Mouse (Mus musculus) CH12.LX (cell line): ENCODE results near the gene Usp12. TPM values are rescaled to one million over a fixed set of nuclear protein-coding genes. Genes with fewer than 3 reads are reported as not detected.

ENCODE experiments used
- DNase-seq: peaks from one replicate; pipeline ENCODE4 v3.0.0-alpha.2; 2013; ENCODE audit errors: extremely low read depth
- H3K27ac ChIP-seq: 2 replicates; pipeline ENCODE4 v1.5.1; 2012; ENCODE audit warnings: low read depth, mild to moderate bottlenecking, control low read depth, moderate library complexity; ENCODE audit not compliant: insufficient read depth
- H3K27me3 ChIP-seq: replicated peaks from 2 replicates; pipeline ENCODE3; 2012; ENCODE audit warnings: inconsistent platforms
- H3K36me3 ChIP-seq, 2 experiments: replicated peaks in 1 of 2; 2 replicates each; pipeline versions ENCODE3 to v1.6.1; 2012; ENCODE audit warnings: inconsistent platforms in 1 of 2, low read length in 1 of 2, mild to moderate bottlenecking in 1 of 2, mixed read lengths in 1 of 2, moderate library complexity in 1 of 2; ENCODE audit not compliant: control insufficient read depth in 1 of 2, insufficient read depth in 1 of 2
- H3K4me1 ChIP-seq, 2 experiments: 2 replicates each; pipeline ENCODE4 v1.6.1; 2012; ENCODE audit warnings: inconsistent platforms in 1 of 2, moderate library complexity in 1 of 2; ENCODE audit not compliant: insufficient read depth in 2 of 2, control insufficient read depth in 1 of 2
- H3K4me2 ChIP-seq: 2 replicates; pipeline ENCODE4 v1.6.1; 2012; ENCODE audit warnings: low read depth, mild to moderate bottlenecking, control low read depth; ENCODE audit not compliant: poor library complexity, insufficient read depth, severe bottlenecking
- H3K4me3 ChIP-seq, 3 experiments: fragments of 150-350 bp in 1 of 3; sonication (generic) in 1 of 3; replicated peaks in 1 of 3; 2 replicates each; pipeline versions ENCODE3 to v1.5.1; 2011 to 2012; ENCODE audit warnings: low read depth in 2 of 3, low read length in 2 of 3, mild to moderate bottlenecking in 2 of 3, moderate library complexity in 2 of 3, control low read depth in 1 of 3, improper control_type of control experiment in 1 of 3, inconsistent platforms in 1 of 3, mixed read lengths in 1 of 3; ENCODE audit not compliant: poor library complexity in 1 of 3
- H3K79me2 ChIP-seq: replicated peaks from 2 replicates; pipeline ENCODE4 v1.6.1; 2012; ENCODE audit warnings: mild to moderate bottlenecking, moderate library complexity; ENCODE audit not compliant: control insufficient read depth, poor library complexity, insufficient read depth, severe bottlenecking; ENCODE audit errors: extremely low read depth
- H3K9ac ChIP-seq: 2 replicates; pipeline ENCODE4 v1.6.1; 2012; ENCODE audit warnings: low read depth, mild to moderate bottlenecking, control low read depth, moderate library complexity; ENCODE audit not compliant: insufficient read depth
- H3K9me3 ChIP-seq: replicated peaks from 2 replicates; pipeline ENCODE3; 2012; ENCODE audit warnings: low read length, inconsistent platforms, mixed read lengths
- BHLHE40 ChIP-seq: IDR thresholded peaks from 2 replicates; pipeline ENCODE4 v1.6.1; 2011; ENCODE audit warnings: mild to moderate bottlenecking, low read depth, low read length, improper control_type of control experiment
- CHD1 ChIP-seq: IDR thresholded peaks from 2 replicates; pipeline ENCODE4 v1.6.1; 2012; ENCODE audit warnings: low read depth, low read length, improper control_type of control experiment, inconsistent platforms
- E2F4 ChIP-seq: IDR thresholded peaks from 2 replicates; pipeline ENCODE4 v1.6.1; 2011; ENCODE audit warnings: low read depth, low read length, improper control_type of control experiment; ENCODE audit not compliant: insufficient replicate concordance
- ELF1 ChIP-seq: IDR thresholded peaks from 2 replicates; pipeline ENCODE4 v1.6.1; 2014; ENCODE audit warnings: low read depth, mild to moderate bottlenecking, inconsistent platforms, low read length, improper control_type of control experiment
- EP300 ChIP-seq: IDR thresholded peaks from 2 replicates; pipeline ENCODE4 v1.6.1; 2011; ENCODE audit warnings: low read length, improper control_type of control experiment
- ETS1 ChIP-seq: conservative IDR thresholded peaks from 2 replicates; pipeline ENCODE4 v1.6.1; 2012; ENCODE audit warnings: low read depth, mild to moderate bottlenecking, inconsistent platforms, low read length, improper control_type of control experiment, moderate library complexity
- GABPA ChIP-seq: IDR thresholded peaks from 2 replicates; pipeline ENCODE4 v1.6.1; 2012; ENCODE audit warnings: low read depth, low read length, improper control_type of control experiment, inconsistent platforms; ENCODE audit not compliant: insufficient replicate concordance
- HCFC1 ChIP-seq: IDR thresholded peaks from 2 replicates; pipeline ENCODE4 v1.6.1; 2012; ENCODE audit warnings: low read depth, mild to moderate bottlenecking, inconsistent platforms, low read length, improper control_type of control experiment
- IRF4 ChIP-seq: IDR thresholded peaks from 2 replicates; pipeline ENCODE4 v1.6.1; 2014; ENCODE audit warnings: low read depth, mild to moderate bottlenecking, inconsistent platforms, low read length, improper control_type of control experiment
- JUN ChIP-seq: IDR thresholded peaks from 2 replicates; pipeline ENCODE4 v1.6.1; 2011; ENCODE audit warnings: low read depth, mild to moderate bottlenecking, low read length, improper control_type of control experiment, moderate library complexity; ENCODE audit not compliant: insufficient read depth
- JUND ChIP-seq: conservative IDR thresholded peaks from 2 replicates; pipeline ENCODE4 v1.6.1; 2011; ENCODE audit warnings: low read depth, low read length, improper control_type of control experiment
- KAT2A ChIP-seq: IDR thresholded peaks from 2 replicates; pipeline ENCODE4 v1.6.1; 2012; ENCODE audit warnings: low read length, improper control_type of control experiment, inconsistent platforms; ENCODE audit not compliant: insufficient replicate concordance
- MAFK ChIP-seq: IDR thresholded peaks from 2 replicates; pipeline ENCODE4 v1.6.1; 2011; ENCODE audit warnings: low read length, improper control_type of control experiment; ENCODE audit not compliant: insufficient replicate concordance
- MAX ChIP-seq: IDR thresholded peaks from 2 replicates; pipeline ENCODE4 v1.6.1; 2011; ENCODE audit warnings: low read length, improper control_type of control experiment
- MAZ ChIP-seq: IDR thresholded peaks from 2 replicates; pipeline ENCODE4 v1.6.1; 2012; ENCODE audit warnings: low read depth, mild to moderate bottlenecking, inconsistent platforms, low read length, improper control_type of control experiment, moderate library complexity
- MXI1 ChIP-seq: IDR thresholded peaks from 2 replicates; pipeline ENCODE4 v1.6.1; 2011; ENCODE audit warnings: mild to moderate bottlenecking, low read depth, low read length, improper control_type of control experiment
- MYC ChIP-seq: IDR thresholded peaks from 2 replicates; pipeline ENCODE4 v1.6.1; 2011; ENCODE audit warnings: low read depth, mild to moderate bottlenecking, improper control_type of control experiment, low read length
- NELFE ChIP-seq: IDR thresholded peaks from 2 replicates; pipeline ENCODE4 v1.6.1; 2011; ENCODE audit warnings: low read depth, low read length, improper control_type of control experiment
- PAX5 ChIP-seq: IDR thresholded peaks from 2 replicates; pipeline ENCODE4 v1.6.1; 2012; ENCODE audit warnings: low read length, inconsistent platforms, mixed read lengths
- POLR2A ChIP-seq: IDR thresholded peaks from 2 replicates; pipeline ENCODE4 v1.6.1; 2011; ENCODE audit warnings: low read depth, mild to moderate bottlenecking, improper control_type of control experiment, low read length
- POLR2AphosphoS2 ChIP-seq: IDR thresholded peaks from 2 replicates; pipeline ENCODE4 v1.6.1; 2011; ENCODE audit warnings: low read depth, low read length, improper control_type of control experiment
- RCOR1 ChIP-seq: conservative IDR thresholded peaks from 2 replicates; pipeline ENCODE4 v1.6.1; 2012; ENCODE audit warnings: low read depth, mild to moderate bottlenecking, inconsistent platforms, low read length, improper control_type of control experiment
- SIN3A ChIP-seq: IDR thresholded peaks from 2 replicates; pipeline ENCODE4 v1.6.1; 2012; ENCODE audit warnings: low read length, improper control_type of control experiment, inconsistent platforms
- SMC3 ChIP-seq: IDR thresholded peaks from 2 replicates; pipeline ENCODE4 v1.6.1; 2011; ENCODE audit warnings: low read depth, low read length, improper control_type of control experiment
- TBP ChIP-seq: conservative IDR thresholded peaks from 2 replicates; pipeline ENCODE4 v1.6.1; 2011; ENCODE audit warnings: low read depth, low read length, improper control_type of control experiment
- UBTF ChIP-seq: IDR thresholded peaks from 2 replicates; pipeline ENCODE4 v1.6.1; 2012; ENCODE audit warnings: low read depth, mild to moderate bottlenecking, inconsistent platforms, low read length, improper control_type of control experiment, moderate library complexity
- USF1 ChIP-seq: IDR thresholded peaks from 2 replicates; pipeline ENCODE4 v1.6.1; 2014; ENCODE audit warnings: low read depth, mild to moderate bottlenecking, inconsistent platforms, low read length, improper control_type of control experiment
- USF2 ChIP-seq: conservative IDR thresholded peaks from 2 replicates; pipeline ENCODE4 v1.6.1; 2011; ENCODE audit warnings: low read depth, low read length, improper control_type of control experiment
- ZC3H11A ChIP-seq: IDR thresholded peaks from 2 replicates; pipeline ENCODE4 v1.6.1; 2012; ENCODE audit warnings: low read depth, mild to moderate bottlenecking, inconsistent platforms, low read length, improper control_type of control experiment
- ZKSCAN1 ChIP-seq: IDR thresholded peaks from 2 replicates; pipeline ENCODE4 v1.6.1; 2012; ENCODE audit warnings: low read depth, inconsistent platforms, low read length, improper control_type of control experiment, borderline replicate concordance
- ZNF384 ChIP-seq: IDR thresholded peaks from 2 replicates; pipeline ENCODE4 v1.6.1; 2012; ENCODE audit warnings: low read depth, low read length, improper control_type of control experiment, inconsistent platforms
- dilution Hi-C: fragments of 300-500 bp; cut with MboI; formaldehyde crosslinking; loops from 2 replicates; pipeline ENCODE4 v1.14.3; 2020; ENCODE audit warnings: low sequenced_read_pairs; ENCODE audit not compliant: extremely low pct_unique_long_range_greater_than_20kb, extremely low pct_ligation_motif_present
- in situ Hi-C: fragments of 300-500 bp; cut with MboI; formaldehyde crosslinking; loops from 3 replicates; pipeline ENCODE4 v1.14.3; 2019; ENCODE audit warnings: low sequenced_read_pairs, low pct_ligation_motif_present, low pct_unique_long_range_greater_than_20kb, mixed read lengths
- polyA plus RNA-seq: library from polyadenylated mRNA; unstranded; fragments of >175 nt; gene quantifications from 2 replicates; pipeline ENCODE4 v1.2.1, GENCODE M21; 2012; ENCODE audit warnings: low read depth; ENCODE audit not compliant: insufficient read length
- total RNA-seq, 2 experiments: library from RNA; depleted of rRNA; stranded (reverse); fragments of 300-350 nt in 1 of 2; fragments of >200 nt in 1 of 2; gene quantifications; 2 replicates each; pipeline ENCODE4 v1.2.3; 2012 to 2014

Gene Usp12
- total and polyA plus RNA-seq, 3 experiments = 7.8 to 17.8 (median 10.1) TPM

DNA sequence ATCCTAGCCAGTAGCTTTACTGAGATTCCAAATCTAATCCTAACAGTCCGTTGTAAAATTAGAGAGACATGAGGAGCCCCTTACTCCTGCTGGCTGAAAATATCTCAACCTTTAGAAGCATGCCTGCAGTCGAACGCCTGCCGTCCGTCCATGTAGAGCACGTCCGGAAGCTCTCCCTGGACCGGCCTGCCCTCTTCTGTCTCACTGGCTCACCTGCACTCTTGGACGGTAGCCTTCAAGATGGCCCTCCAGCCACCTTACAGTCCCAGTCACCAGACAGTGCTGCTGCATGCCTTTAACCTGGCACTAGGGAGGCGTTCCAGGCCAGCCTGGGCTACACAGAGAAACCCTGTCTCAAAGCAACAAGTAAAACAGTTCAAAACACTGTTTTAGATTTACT, 11.5 kb downstream of the Usp12 start:
- no peaks in the 10 kb centered on the region for H3K9me3 ChIP-seq
- peaks cover 7 to 47% of the 10 kb centered on the region in 2 experiments for H3K4me1 ChIP-seq
- TF ChIP-seq EP300 (no peak), RCOR1 (no peak), ELF1 (no peak), USF2 (no peak), POLR2AphosphoS2 (no peak), BHLHE40 (no peak), UBTF (no peak), IRF4 (no peak), MYC (no peak), SIN3A (no peak), MXI1 (no peak), MAX (no peak), GABPA (no peak)
- TF ChIP-seq, all 38 proteins: peak for 0
- peaks cover 0 to 15% of the 10 kb centered on the region in 2 experiments for H3K36me3 ChIP-seq
- in situ Hi-C loops (no loop called here), dilution Hi-C loops (no loop called here)
- H3K4me3 ChIP-seq = no peak overlapping the region
- DNase-seq = no peak
- no peak overlapping the region for H3K9ac ChIP-seq
- H3K79me2 ChIP-seq = no peaks in the 10 kb centered on the region; the same call in 1 of the 2 replicates
- no peak overlapping the region for H3K27ac ChIP-seq
- no peaks in the 10 kb centered on the region for H3K27me3 ChIP-seq
- H3K4me2 ChIP-seq = no peak overlapping the region

GRCm38 (mm10) chr5:146781663-146782062, 13.1 kb downstream of the Usp12 start:
- H3K27me3 ChIP-seq = no peaks in the 10 kb centered on the region
- dilution Hi-C loops (no loop called here), in situ Hi-C loops (no loop called here)
- peak; percentile 78 for DNase-seq
- no peak overlapping the region for H3K27ac ChIP-seq
- H3K4me3 ChIP-seq = no peak overlapping the region
- no peak overlapping the region for H3K9ac ChIP-seq
- no peaks in the 10 kb centered on the region for H3K9me3 ChIP-seq
- H3K4me1 ChIP-seq = peaks cover 7 to 51% of the 10 kb centered on the region in 2 experiments
- no peaks in the 10 kb centered on the region; the same call in 1 of the 2 replicates for H3K79me2 ChIP-seq
- no peak overlapping the region for H3K4me2 ChIP-seq
- H3K36me3 ChIP-seq = peaks cover 0 to 21% of the 10 kb centered on the region in 2 experiments
- TF ChIP-seq MAX (peak; percentile 57; the same call in 1 of the 2 replicates), NELFE (no peak), ELF1 (peak; percentile 68), PAX5 (no peak), HCFC1 (no peak), UBTF (no peak), EP300 (0 out of 2 replicates have a peak, but pooled peaks have one; percentile 20), ZKSCAN1 (no peak), E2F4 (no peak), JUN (0 out of 2 replicates have a peak, but pooled peaks have one; percentile 18), POLR2A (no peak), IRF4 (no peak), JUND (peak; percentile 52), GABPA (no peak), ZNF384 (no peak; the same call in 1 of the 2 replicates), SMC3 (no peak), ZC3H11A (no peak), KAT2A (no peak), USF1 (peak; percentile 44; the same call in 1 of the 2 replicates), USF2 (0 out of 2 replicates have a peak, but pooled peaks have one; percentile 30), MAFK (no peak), TBP (no peak), MAZ (no peak), ETS1 (peak; percentile 68), CHD1 (no peak), SIN3A (0 out of 2 replicates have a peak, but pooled peaks have one; percentile 46), RCOR1 (no peak), BHLHE40 (peak; percentile 87)
